Mouse (Mus musculus) heart, embryonic 14.5 days (tissue): Measurements from ENCODE around the gene Hyal3. TPM values are rescaled to one million over a fixed set of nuclear protein-coding genes. Genes with fewer than 3 reads are reported as not detected.

Source experiments
- ATAC-seq: fragments of 200-750 bp; cut with Nextera tagmentation; 2 replicates; pipeline ENCODE4 v1.8.0; 2017; ENCODE audit warnings: low read depth, moderate TSS enrichment; ENCODE audit not compliant: insufficient number of reproducible peaks, insufficient read depth, low FRiP score
- H3K27ac ChIP-seq, 2 experiments: fragments of 200-500 bp in 1 of 2; fragments of 300-500 bp in 1 of 2; sonication (generic) in 1 of 2; replicated peaks in 1 of 2; 2 replicates each; pipeline ENCODE4 v1.5.1; 2012 to 2014; ENCODE audit warnings: low read depth in 2 of 2, low read length in 2 of 2, control low read depth in 1 of 2, mild to moderate bottlenecking in 1 of 2, mixed read lengths in 1 of 2; ENCODE audit not compliant: control insufficient read depth in 1 of 2, insufficient read depth in 1 of 2
- H3K27me3 ChIP-seq: fragments of 300-500 bp; sonication (generic); 2 replicates; pipeline ENCODE4 v1.6.1; 2014; ENCODE audit warnings: mild to moderate bottlenecking, low read length, control low read depth; ENCODE audit not compliant: control insufficient read depth, insufficient read depth
- H3K36me3 ChIP-seq: fragments of 300-500 bp; sonication (generic); 2 replicates; pipeline ENCODE4 v1.6.1; 2014; ENCODE audit warnings: mild to moderate bottlenecking, control low read depth, low read length, mixed read lengths; ENCODE audit not compliant: control insufficient read depth, insufficient read depth
- H3K4me1 ChIP-seq, 2 experiments: fragments of 200-500 bp in 1 of 2; fragments of 300-500 bp in 1 of 2; sonication (generic) in 1 of 2; 2 replicates each; pipeline ENCODE4 v1.6.1; 2012 to 2014; ENCODE audit warnings: low read length in 2 of 2, control low read depth in 1 of 2, mixed read lengths in 1 of 2; ENCODE audit not compliant: control insufficient read depth in 2 of 2, insufficient read depth in 2 of 2
- H3K4me2 ChIP-seq: fragments of 300-500 bp; sonication (generic); 2 replicates; pipeline ENCODE4 v1.6.1; 2014; ENCODE audit warnings: mild to moderate bottlenecking, low read length
- H3K4me3 ChIP-seq, 2 experiments: fragments of 200-500 bp in 1 of 2; fragments of 300-500 bp in 1 of 2; sonication (generic) in 1 of 2; 2 replicates each; pipeline ENCODE4 v1.5.1; 2012 to 2014; ENCODE audit warnings: low read length in 2 of 2, mild to moderate bottlenecking in 2 of 2, control low read depth in 1 of 2, low read depth in 1 of 2, moderate library complexity in 1 of 2; ENCODE audit not compliant: control insufficient read depth in 1 of 2, insufficient read depth in 1 of 2
- H3K9ac ChIP-seq: fragments of 300-500 bp; sonication (generic); 2 replicates; pipeline ENCODE4 v1.6.1; 2014; ENCODE audit warnings: mild to moderate bottlenecking, low read length
- H3K9me3 ChIP-seq: fragments of 300-500 bp; sonication (generic); 2 replicates; pipeline ENCODE4 v1.6.1; 2016; ENCODE audit warnings: low read length, control low read depth; ENCODE audit not compliant: control insufficient read depth
- WGBS: fragments of 180-500 bp; shearing (Covaris S2); extraction: QIAGEN DNeasy Blood & Tissue Kit; methylation state at CpG from one replicate; pipeline ENCODE4 v1.1.7; 2014; 5-methylcytosine and 5-hydroxymethylcytosine counted together
- polyA plus RNA-seq: library from polyadenylated mRNA; unstranded; fragments of >200 nt; fragmentation: Nextera tagmentation; extraction: Ambion mirVana; gene quantifications from 2 replicates; pipeline ENCODE4 v1.2.1, GENCODE M21; 2014

Hyal3 gene
- polyA plus RNA-seq, 1 experiment from 2014 or later, result 0.53 TPM

DNA sequence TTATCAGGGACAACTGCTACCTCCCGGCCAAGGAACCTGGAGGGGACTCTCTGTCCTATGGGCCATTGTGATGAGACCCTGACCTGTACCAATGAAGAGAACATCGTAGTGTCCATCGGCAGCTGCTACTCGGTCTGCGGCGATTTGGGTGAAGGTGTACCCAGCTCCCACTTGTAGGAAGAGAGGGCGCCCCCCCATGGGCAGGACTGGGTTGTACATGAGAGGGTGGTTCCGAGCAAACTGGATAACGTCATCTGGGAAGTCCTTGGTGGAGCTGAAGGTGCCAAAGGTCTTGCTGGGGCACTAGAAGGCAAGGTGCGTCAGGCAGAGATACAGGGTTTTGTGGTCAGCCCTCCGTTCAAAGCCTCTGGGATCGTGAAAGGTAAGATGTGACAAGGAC is 20.1 kb downstream of the Hyal3 start:
- H3K9me3 ChIP-seq, result no peaks in the 10 kb centered on the region
- ATAC-seq, result no peak
- no peak overlapping the region for H3K4me2 ChIP-seq
- H3K4me3 ChIP-seq, result no peak overlapping the region
- H3K36me3 ChIP-seq, result 0 out of 2 replicates have a peak, but pooled peaks cover 2% of the 10 kb centered on the region
- H3K27me3 ChIP-seq, result 0 out of 2 replicates have a peak, but pooled peaks cover 3% of the 10 kb centered on the region
- 74% methylated on average over 12 of the region's 12 CpGs for WGBS
- H3K27ac ChIP-seq, result no peak overlapping the region
- H3K9ac ChIP-seq, result no peak overlapping the region
- H3K4me1 ChIP-seq, result peaks cover 24 to 34% of the 10 kb centered on the region in 2 experiments

DNA sequence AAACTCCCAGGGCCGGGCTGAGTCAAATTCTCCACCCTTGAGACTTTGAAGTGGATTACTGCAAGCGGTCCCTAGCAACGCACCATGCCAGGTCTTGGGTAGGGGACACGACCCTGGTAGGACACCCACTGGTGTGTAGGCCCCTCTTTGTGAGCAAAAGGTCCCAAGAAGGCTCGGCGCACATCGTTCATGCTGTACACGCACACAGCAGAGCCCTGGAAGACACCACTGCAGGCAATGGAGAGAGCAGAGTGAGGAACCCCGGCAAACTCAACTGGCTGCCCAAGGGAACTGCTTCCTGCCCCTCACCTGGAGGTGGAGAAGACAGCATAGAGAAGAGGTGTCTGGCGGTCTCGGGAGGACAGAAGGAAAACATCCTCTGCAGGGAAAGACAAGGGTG is 20.7 kb downstream of the Hyal3 start:
- no peaks in the 10 kb centered on the region for H3K36me3 ChIP-seq
- ATAC-seq, result no peak
- H3K4me1 ChIP-seq, result peaks cover 21 to 36% of the 10 kb centered on the region in 2 experiments
- H3K27me3 ChIP-seq, result 0 out of 2 replicates have a peak, but pooled peaks cover 3% of the 10 kb centered on the region
- no peak overlapping the region for H3K4me2 ChIP-seq
- no peak overlapping the region for H3K4me3 ChIP-seq
- no peak overlapping the region for H3K9ac ChIP-seq
- no peak overlapping the region for H3K27ac ChIP-seq
- 84% methylated on average over 11 of the region's 11 CpGs for WGBS
- no peaks in the 10 kb centered on the region for H3K9me3 ChIP-seq

DNA sequence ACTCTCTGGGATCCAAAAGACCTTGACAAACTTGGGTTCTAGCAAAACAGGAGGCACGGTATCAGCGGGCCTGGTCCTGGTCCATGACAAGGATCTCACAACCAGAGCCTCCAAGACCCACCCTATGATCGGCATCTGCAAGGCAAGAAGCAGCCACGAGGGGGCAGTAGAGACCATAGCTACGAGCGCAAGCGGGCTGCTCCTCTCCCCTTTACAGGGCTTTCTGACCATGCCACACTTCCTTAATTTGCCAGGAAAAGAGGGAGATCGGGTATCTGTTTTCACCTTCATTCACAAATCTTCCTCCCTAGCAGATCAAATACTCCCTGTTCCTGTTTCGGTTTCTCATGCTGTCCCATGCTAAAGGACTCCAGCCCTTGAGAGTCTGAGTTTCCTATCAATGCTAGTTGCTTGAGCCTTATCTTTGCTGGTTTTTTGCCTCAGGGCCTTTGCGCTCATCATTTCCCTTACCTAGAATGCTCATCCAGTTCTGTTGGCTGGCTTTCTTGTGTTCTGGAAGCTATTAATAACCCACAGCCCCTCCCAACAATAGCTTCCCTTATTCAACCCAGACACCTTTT is 21.5 kb downstream of the Hyal3 start:
- Histone ChIP-seq H3K36me3 (no peaks in the 10 kb centered on the region), H3K9me3 (no peaks in the 10 kb centered on the region), H3K4me2 (peak overlapping the region; percentile 27; the same call in 1 of the 2 replicates), H3K4me1 (peaks cover 23 to 40% of the 10 kb centered on the region in 2 experiments), H3K4me3 (no peak overlapping the region), H3K9ac (peak overlapping the region; percentile 58), H3K27me3 (0 out of 2 replicates have a peak, but pooled peaks cover 3% of the 10 kb centered on the region), H3K27ac (peak overlapping the region in 1 of 2 experiments; percentile 24; a peak in 2 of 4 replicates)
- WGBS, result 2% methylated on average over 10 of the region's 10 CpGs
- ATAC-seq, result no peak

DNA sequence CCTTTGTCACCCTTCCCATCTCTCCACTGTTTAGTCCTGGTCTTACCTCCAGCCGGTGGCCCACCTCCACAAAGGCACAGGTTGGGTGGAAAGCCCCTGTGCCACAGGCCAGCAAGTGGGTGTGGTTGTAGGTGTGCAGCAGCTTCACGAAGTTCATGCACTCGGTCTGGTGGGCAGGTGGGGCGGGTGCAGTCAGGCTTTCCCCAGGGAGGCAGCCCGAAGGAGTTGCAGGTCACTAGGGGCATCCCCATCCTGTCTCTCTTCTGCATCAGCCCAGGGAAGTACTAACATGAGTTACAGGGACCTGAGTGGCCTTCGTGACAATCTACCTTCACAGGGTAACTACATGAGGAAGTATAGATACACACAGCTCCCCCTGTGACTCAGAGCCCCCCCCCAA is 22.6 kb downstream of the Hyal3 start:
- Histone ChIP-seq H3K27me3 (0 out of 2 replicates have a peak, but pooled peaks cover 3% of the 10 kb centered on the region), H3K4me3 (no peak overlapping the region), H3K27ac (no peak overlapping the region), H3K4me2 (no peak overlapping the region), H3K9ac (no peak overlapping the region), H3K4me1 (peaks cover 28 to 44% of the 10 kb centered on the region in 2 experiments), H3K36me3 (no peaks in the 10 kb centered on the region), H3K9me3 (no peaks in the 10 kb centered on the region)
- WGBS, result 74% methylated on average over 6 of the region's 6 CpGs
- ATAC-seq, result no peak

DNA sequence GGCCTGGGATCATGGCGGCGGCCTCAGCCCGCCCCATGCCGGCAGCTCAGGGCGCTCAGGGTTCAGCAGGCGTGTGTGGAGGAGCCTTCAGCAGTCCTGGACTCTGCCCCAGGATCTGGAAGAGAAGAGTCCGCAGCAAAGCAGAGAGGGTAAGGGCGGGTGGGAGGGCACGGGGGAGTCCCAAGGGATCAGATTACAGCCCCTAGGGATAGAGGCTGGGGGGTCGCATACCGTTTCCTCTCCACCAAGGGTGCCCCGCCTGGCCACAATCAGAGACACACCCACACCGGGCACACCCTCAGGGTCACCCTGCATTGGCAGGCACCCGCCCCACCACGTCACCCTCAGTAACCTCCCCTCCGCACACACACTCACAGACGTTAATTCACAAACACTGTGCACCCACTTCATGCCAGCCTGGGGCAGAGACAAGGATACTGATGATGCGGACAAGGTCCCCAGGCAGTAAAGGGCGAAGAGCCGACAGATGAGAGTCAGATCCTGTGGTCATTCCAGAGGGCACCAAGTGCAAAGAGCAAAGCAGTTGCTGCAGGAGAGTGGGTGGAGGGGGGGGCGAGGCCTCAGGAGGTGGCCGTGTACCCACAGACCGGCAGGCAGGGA is 24.5 kb downstream of the Hyal3 start:
- Histone ChIP-seq H3K4me2 (peak overlapping the region; percentile 50), H3K36me3 (no peaks in the 10 kb centered on the region), H3K27me3 (0 out of 2 replicates have a peak, but pooled peaks cover 3% of the 10 kb centered on the region), H3K4me1 (peaks cover 40 to 63% of the 10 kb centered on the region in 2 experiments), H3K27ac (peak overlapping the region in 1 of 2 experiments; percentile 37; a peak in 1 of 4 replicates), H3K4me3 (no peak overlapping the region; a peak in 1 of 4 replicates), H3K9ac (peak overlapping the region; percentile 63), H3K9me3 (no peaks in the 10 kb centered on the region)
- ATAC-seq, result no peak
- WGBS, result 40% methylated on average over 23 of the region's 23 CpGs

DNA sequence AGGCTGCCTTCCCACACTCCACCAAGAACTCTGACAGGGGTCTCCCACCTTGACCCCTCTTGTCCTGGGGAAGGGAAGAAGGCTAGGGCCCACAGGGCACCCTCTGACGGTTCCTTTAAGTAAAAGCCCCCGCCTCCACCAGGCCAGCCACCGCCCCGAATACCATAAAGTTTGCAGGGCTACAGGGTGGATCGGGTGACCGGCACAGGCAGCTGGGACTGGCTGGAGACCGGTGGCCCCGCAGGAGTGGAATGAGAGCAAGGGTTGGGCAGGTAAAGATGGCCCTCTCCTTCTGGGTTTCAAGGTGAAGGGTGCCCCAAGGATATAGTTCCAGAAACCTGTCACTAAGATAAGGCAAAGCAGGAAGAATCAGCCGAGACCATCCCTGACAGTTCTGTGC is 26.0 kb downstream of the Hyal3 start:
- H3K4me1 ChIP-seq, result peaks cover 49 to 72% of the 10 kb centered on the region in 2 experiments
- H3K27me3 ChIP-seq, result no peaks in the 10 kb centered on the region
- H3K4me3 ChIP-seq, result peak overlapping the region; percentile 36 to 37
- no peaks in the 10 kb centered on the region for H3K9me3 ChIP-seq
- 16% methylated on average over 9 of the region's 9 CpGs for WGBS
- peak overlapping the region; percentile 20 to 83; a peak in 3 of 4 replicates for H3K27ac ChIP-seq
- ATAC-seq, result no peak
- H3K36me3 ChIP-seq, result no peaks in the 10 kb centered on the region
- H3K4me2 ChIP-seq, result peak overlapping the region; percentile 61
- H3K9ac ChIP-seq, result peak overlapping the region; percentile 70

DNA sequence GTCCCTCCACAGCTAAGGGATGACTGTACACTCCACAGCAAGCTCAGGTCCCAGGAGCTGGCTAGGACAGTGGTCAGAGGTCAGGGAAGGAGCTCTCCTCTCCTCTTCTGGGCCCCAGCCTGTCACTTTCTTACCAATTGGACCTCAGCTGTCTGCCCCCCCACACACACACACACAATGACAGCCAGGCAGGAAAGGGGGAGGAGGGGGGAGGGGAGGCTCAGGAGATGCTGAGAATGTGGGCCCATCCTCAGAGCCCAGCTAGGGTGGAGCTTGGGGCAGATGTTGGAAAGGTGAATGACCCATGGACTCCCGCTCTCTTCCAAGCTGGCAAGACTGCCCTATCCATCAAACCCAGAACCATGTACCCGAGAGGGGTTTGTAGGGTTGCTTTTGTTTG is 26.4 kb downstream of the Hyal3 start:
- peak overlapping the region; percentile 20 to 83; a peak in 3 of 4 replicates for H3K27ac ChIP-seq
- no peaks in the 10 kb centered on the region for H3K36me3 ChIP-seq
- H3K9me3 ChIP-seq, result no peaks in the 10 kb centered on the region
- 84% methylated on average over 2 of the region's 2 CpGs for WGBS
- H3K4me1 ChIP-seq, result peaks cover 54 to 76% of the 10 kb centered on the region in 2 experiments
- H3K9ac ChIP-seq, result peak overlapping the region; percentile 70
- H3K27me3 ChIP-seq, result no peaks in the 10 kb centered on the region
- no peak for ATAC-seq
- H3K4me2 ChIP-seq, result peak overlapping the region; percentile 61
- H3K4me3 ChIP-seq, result peak overlapping the region; percentile 36 to 37
